Mouse (Mus musculus) erythroblast, embryonic 14.5 days (primary cell): ENCODE measurements around the gene Selenoo. TPM values are rescaled to one million over a fixed set of nuclear protein-coding genes. Genes with fewer than 3 reads are reported as not detected.

Experiments used
- H3K27me3 ChIP-seq: 2 replicates; pipeline ENCODE4 v1.6.1; 2012; ENCODE audit warnings: inconsistent platforms; ENCODE audit not compliant: control insufficient read depth
- H3K36me3 ChIP-seq: 2 replicates; pipeline ENCODE4 v1.6.1; 2012; ENCODE audit warnings: mild to moderate bottlenecking, inconsistent platforms; ENCODE audit not compliant: control insufficient read depth
- H3K4me1 ChIP-seq: 2 replicates; pipeline ENCODE4 v1.6.1; 2012; ENCODE audit warnings: inconsistent platforms; ENCODE audit not compliant: control insufficient read depth
- H3K4me3 ChIP-seq: replicated peaks from 2 replicates; pipeline ENCODE3; 2012; ENCODE audit warnings: moderate library complexity, mild to moderate bottlenecking, inconsistent platforms
- H3K9me3 ChIP-seq: 2 replicates; pipeline ENCODE4 v1.6.1; 2012; ENCODE audit warnings: low read length, inconsistent platforms, mixed read lengths; ENCODE audit not compliant: control insufficient read depth
- GATA1 ChIP-seq: IDR thresholded peaks from 2 replicates; pipeline ENCODE4 v1.6.1; 2012; ENCODE audit warnings: low read length, inconsistent platforms, mixed read lengths
- TAL1 ChIP-seq: IDR thresholded peaks from 3 replicates; pipeline ENCODE4 v1.6.1; 2012; ENCODE audit warnings: low read length, inconsistent platforms, mixed read lengths
- polyA plus RNA-seq: library from polyadenylated mRNA; stranded (reverse); fragments of >175 nt; gene quantifications from 2 replicates; pipeline ENCODE4 v1.2.3, GENCODE M21; 2012

The Selenoo gene
- 0.19 and 0.34 TPM in 2 replicates for polyA plus RNA-seq

DNA sequence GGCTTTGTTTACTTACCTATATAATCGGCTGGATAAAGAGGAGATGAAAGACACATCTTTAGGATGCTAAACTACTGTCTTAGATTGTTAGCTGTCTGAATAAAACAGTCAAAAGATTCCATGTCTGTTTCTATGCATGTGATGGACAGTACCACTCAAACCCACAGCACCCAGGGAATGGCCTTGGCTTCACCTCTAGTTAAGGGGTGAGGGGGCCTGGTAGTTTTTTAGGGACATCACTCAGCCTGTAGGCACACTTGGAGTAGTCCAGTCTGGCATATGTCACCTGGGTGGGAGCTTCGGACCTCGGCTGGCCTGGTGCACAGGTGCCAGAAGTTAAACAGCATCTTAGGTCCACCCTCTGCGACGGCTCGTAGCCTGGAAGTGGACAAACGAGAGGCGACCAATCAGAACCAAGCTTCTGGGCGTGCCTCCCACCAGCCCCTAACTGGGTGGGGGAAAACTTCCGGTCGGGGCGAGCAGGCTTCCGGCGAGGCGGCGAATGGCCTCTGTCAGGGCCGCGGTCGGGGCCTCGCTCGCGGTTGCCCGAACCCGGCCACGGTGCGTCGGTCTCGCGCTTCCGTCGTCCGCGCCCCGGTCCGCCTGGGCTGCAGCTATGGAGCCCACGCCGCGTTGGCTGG lies at the start of gene Selenoo:
TSS of gene Selenoo (plus strand) at position 478 of the 641 bp plus-strand sequence.
- Histone ChIP-seq H3K4me1 (peaks cover 29% of the 10 kb centered on the region), H3K36me3 (peaks cover 58% of the 10 kb centered on the region), H3K4me3 (peak within 1 kb of the TSS; percentile 88), H3K27me3 (no peaks in the 10 kb centered on the region), H3K9me3 (no peaks in the 10 kb centered on the region)
- TF ChIP-seq GATA1 (no peak), TAL1 (no peak)

GRCm38 (mm10) chr15:89044381-89044780 lies 44.5 kb upstream of the Selenoo start:
- no peaks in the 10 kb centered on the region for H3K9me3 ChIP-seq
- H3K4me1 ChIP-seq: no peaks in the 10 kb centered on the region
- no peaks in the 10 kb centered on the region for H3K27me3 ChIP-seq
- no peaks in the 10 kb centered on the region for H3K36me3 ChIP-seq
- H3K4me3 ChIP-seq: no peak overlapping the region
- TF ChIP-seq TAL1: no peak
- no peak for TF ChIP-seq GATA1

- Histone ChIP-seq H3K36me3 (no peaks in the 10 kb centered on the region), H3K4me1 (no peaks in the 10 kb centered on the region), H3K9me3 (no peaks in the 10 kb centered on the region), H3K4me3 (no peak overlapping the region), H3K27me3 (no peaks in the 10 kb centered on the region)
- no peak for TF ChIP-seq GATA1
Measured at GRCm38 (mm10) chr15:89046356-89046755, 42.5 kb upstream of the Selenoo start.

DNA sequence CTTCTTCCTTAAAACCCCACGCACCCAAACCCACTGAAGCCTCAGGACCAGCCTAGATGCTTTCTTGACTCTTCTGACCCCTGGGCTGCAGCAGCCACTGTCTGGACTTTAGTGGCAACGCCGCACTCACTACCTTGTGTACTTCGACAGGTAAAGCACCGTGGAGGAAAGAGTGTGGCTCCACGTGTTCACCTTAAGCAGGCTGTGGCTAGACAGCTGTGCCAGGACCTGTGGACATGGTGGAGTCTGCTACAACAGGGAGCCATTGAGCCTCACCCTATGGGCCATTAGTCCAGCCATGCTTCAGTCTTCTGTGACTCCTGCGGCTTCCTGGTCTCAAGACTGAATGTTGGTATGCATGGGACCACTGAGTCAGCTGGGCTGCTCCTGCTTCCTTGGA lies 34.2 kb upstream of the Selenoo start:
- no peak overlapping the region for H3K4me3 ChIP-seq
- no peaks in the 10 kb centered on the region for H3K9me3 ChIP-seq
- TF ChIP-seq TAL1 (no peak), GATA1 (no peak)
- H3K27me3 ChIP-seq: peaks cover 30% of the 10 kb centered on the region
- H3K36me3 ChIP-seq: no peaks in the 10 kb centered on the region
- H3K4me1 ChIP-seq: no peaks in the 10 kb centered on the region

DNA sequence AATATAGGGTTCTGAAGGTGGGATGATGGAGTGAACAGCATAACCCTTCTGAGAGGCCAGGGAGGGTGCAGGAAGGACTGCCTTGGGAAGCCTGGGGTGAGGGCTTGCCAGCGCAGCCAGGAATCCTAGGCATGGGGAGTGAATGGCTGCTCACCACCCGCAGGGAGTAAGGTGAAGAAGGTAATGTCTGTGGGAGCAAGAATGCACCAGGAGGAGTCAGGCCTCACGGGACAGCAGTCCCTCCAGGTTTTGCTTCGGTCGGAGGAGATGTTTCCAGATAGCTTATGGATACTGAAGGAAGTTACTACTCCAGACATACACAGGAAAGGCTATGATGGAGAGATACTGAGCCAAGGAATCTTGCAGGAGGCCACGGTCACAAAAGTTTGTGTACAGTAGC lies 30.1 kb upstream of the Selenoo start:
- Histone ChIP-seq H3K4me1 (no peaks in the 10 kb centered on the region), H3K4me3 (no peak overlapping the region), H3K9me3 (no peaks in the 10 kb centered on the region), H3K36me3 (no peaks in the 10 kb centered on the region), H3K27me3 (peaks cover 65% of the 10 kb centered on the region)
- no peak for TF ChIP-seq GATA1
- no peak for TF ChIP-seq TAL1

DNA sequence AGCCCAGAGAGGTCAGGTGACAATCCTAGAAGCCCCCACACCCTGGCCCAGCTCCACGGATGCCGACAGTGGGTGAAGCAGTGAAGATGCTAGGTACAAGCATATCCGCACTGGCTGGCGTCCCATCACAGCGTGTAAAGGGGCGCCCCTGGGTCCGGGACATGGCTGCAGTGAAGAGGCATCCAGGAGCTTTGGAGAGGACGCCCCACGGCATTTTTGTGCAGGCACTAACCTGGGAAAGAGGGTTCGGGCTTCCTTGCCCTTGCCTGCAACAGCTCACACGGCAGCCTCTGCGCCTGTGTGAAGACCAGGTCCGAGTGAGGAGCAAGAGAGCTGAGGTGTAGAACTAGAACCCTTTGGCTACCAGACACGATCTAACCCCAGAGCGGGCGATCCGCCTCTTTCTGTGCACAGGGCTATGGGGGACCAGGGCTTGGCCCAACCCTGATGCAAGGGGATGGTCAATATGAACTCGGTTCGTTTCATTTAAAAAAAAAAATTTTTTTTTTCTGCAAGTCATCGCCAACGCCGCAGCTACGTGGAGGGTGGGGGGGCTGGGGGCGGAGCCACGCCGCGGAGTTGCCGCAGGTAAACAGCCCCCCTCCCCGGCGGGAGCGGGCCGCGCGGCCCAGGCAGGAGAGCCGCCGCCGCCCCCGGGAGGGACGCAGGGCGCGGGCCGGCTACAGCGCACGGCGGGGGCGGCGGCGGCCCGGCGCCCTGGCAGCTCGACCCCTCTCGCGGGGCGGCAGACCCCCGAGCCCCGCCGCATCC lies 29.5 kb upstream of the Selenoo start, which contains the start of gene Panx2:
TSS of gene Panx2 (plus strand) at position 574 of the 771 bp plus-strand sequence.
- H3K4me1 ChIP-seq: no peaks in the 10 kb centered on the region
- TF ChIP-seq TAL1 (no peak), GATA1 (no peak)
- H3K36me3 ChIP-seq: no peaks in the 10 kb centered on the region
- peaks cover 71% of the 10 kb centered on the region for H3K27me3 ChIP-seq
- no peaks in the 10 kb centered on the region for H3K9me3 ChIP-seq
- H3K4me3 ChIP-seq: no peak within 1 kb of the TSS

DNA sequence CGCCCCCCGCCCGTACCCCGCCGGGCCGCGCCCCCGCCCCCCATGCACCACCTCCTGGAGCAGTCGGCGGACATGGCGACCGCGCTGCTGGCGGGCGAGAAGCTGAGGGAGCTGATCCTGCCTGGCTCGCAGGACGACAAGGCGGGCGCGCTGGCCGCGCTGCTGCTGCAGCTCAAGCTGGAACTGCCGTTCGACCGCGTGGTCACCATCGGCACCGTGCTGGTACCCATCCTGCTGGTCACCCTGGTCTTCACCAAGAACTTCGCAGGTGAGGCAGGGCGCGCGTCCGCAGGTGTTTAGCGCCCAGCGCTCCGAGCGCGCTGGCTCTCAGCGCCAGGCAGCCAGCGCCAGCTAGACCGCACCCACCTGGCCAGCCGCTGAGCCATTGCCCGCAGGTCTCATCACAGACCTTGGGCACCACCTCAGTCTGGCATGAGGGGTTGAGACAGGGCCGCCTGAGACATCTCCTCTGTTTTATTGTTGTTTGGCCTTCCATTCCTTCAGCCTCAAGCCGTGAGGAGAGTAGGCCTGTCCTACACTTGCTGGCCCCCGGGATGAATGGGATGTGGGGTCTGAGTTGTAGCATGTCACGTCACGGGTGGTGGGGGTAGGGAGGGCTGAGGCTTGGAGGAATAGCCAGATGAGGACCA lies 28.7 kb upstream of the Selenoo start:
- H3K36me3 ChIP-seq: no peaks in the 10 kb centered on the region
- no peaks in the 10 kb centered on the region for H3K9me3 ChIP-seq
- H3K27me3 ChIP-seq: peaks cover 75% of the 10 kb centered on the region
- H3K4me1 ChIP-seq: no peaks in the 10 kb centered on the region
- TF ChIP-seq GATA1 (no peak), TAL1 (no peak)
- H3K4me3 ChIP-seq: no peak overlapping the region

DNA sequence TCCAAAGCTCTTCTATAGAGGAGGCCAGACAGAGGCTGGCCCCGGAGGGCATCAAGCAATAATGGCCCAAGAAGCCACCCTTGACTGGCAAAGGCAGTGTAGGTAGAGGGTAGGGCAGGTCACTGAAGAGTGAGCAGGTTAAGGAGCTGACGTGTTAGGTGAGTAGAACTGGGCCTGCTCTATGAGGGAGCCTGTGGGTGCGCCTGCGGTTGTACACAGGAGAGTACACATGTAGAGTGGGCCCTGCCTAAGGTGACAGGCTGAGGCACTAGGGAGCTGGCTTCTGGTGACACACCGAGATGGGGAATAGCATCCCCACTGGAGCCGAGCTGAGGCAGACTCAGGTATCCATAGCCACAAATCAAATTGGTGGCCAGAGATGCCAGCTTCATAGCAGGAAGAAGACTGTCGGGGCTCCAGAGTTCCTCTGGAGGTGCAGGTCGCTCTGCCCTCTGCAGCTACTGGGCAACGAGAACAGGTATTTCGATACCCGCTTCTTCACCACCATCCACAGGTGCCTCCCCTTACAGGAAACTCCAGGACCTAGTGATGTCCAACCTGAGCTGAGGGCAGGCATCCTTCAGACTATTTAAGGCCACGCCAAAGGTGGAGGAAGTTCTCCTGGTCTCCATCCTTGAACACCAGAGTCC lies 27.9 kb upstream of the Selenoo start:
- no peaks in the 10 kb centered on the region for H3K36me3 ChIP-seq
- no peak for TF ChIP-seq GATA1
- no peak for TF ChIP-seq TAL1
- H3K4me3 ChIP-seq: no peak overlapping the region
- peaks cover 78% of the 10 kb centered on the region for H3K27me3 ChIP-seq
- no peaks in the 10 kb centered on the region for H3K9me3 ChIP-seq
- H3K4me1 ChIP-seq: no peaks in the 10 kb centered on the region
